Mouse (Mus musculus): ENCODE measurements around the gene Rab3ip.

DNA sequence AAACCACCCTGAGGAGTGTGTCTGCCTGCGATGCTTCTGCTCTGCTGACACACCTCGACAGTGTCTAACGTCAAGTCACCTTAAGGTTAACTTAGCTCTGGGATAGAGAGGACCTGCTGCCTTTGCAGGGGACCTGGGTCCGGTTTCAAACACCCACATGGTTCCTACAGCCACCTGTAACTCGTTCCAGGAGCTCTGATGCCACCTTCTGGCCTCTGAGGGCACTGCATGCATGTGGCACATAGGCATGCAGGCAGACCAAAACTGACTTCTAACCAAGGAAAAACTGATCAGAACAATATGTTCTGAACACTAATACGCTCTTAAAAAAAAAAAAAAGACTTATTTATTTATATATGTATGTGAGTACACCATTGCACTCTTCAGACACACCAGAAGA, 7.5 kb downstream of the Rab3ip start:
- TF ChIP-seq CTCF (IDR thresholded peaks at IDR 0.05; ENCODE audit: control insufficient read depth, insufficient read depth, insufficient replicate concordance, low read depth, low read length) (peak; percentile 84; the same call in 1 of the 2 replicates), POLR2A (IDR thresholded peaks at IDR 0.05; ENCODE audit: control insufficient read depth, low read depth, low read length) (no peak)

All from testis, adult 2 months (tissue).